Mouse (Mus musculus): Measurements from ENCODE around the gene Rbfox2.

GRCm38 (mm10) chr15:77235551-77235950, 71.3 kb downstream of the Rbfox2 start:
- TF ChIP-seq POLR2A (IDR thresholded peaks at IDR 0.05; ENCODE audit: borderline replicate concordance, control insufficient read depth, low read depth, low read length), result no peak
- TF ChIP-seq CTCF (IDR thresholded peaks at IDR 0.05; ENCODE audit: control insufficient read depth, insufficient read depth, low read length), result no peak

All from bone marrow, adult 2 months (tissue).